Mouse (Mus musculus): Measurements from ENCODE around the gene Cd93. TPM values are rescaled to one million over a fixed set of nuclear protein-coding genes. Genes with fewer than 3 reads are reported as not detected.

The Cd93 gene
- polyA plus RNA-seq, 1 experiment from 2014 or later: 25.8 TPM

- WGBS: 70% methylated on average over 3 of the region's 3 CpGs
- Histone ChIP-seq H3K4me1 (ENCODE audit: control insufficient read depth, insufficient read depth, low read length) (no peaks in the 10 kb centered on the region), H3K27ac (ENCODE audit: low read length) (no peak overlapping the region), H3K4me2 (ENCODE audit: low read depth, low read length) (no peak overlapping the region), H3K36me3 (ENCODE audit: control insufficient read depth, insufficient read depth) (no peaks in the 10 kb centered on the region), H3K27me3 (ENCODE audit: control insufficient read depth, insufficient read depth, low read length) (no peaks in the 10 kb centered on the region), H3K9ac (ENCODE audit: low read length) (no peak overlapping the region), H3K4me3 (ENCODE audit: low read length) (no peak overlapping the region), H3K9me3 (replicated peaks; ENCODE audit: control insufficient read depth, low read length) (no peaks in the 10 kb centered on the region)
- no peak for ATAC-seq (replicated peaks; ENCODE audit: extremely low read depth, insufficient read depth, low FRiP score)
Observed at GRCm38 (mm10) chr2:148446446-148446845, 3.1 kb upstream of the Cd93 start.

GRCm38 (mm10) chr2:148445616-148446015 lies 2.3 kb upstream of the Cd93 start:
- Histone ChIP-seq H3K36me3 (ENCODE audit: control insufficient read depth, insufficient read depth) (no peaks in the 10 kb centered on the region), H3K4me1 (ENCODE audit: control insufficient read depth, insufficient read depth, low read length) (no peaks in the 10 kb centered on the region), H3K9me3 (replicated peaks; ENCODE audit: control insufficient read depth, low read length) (no peaks in the 10 kb centered on the region), H3K4me2 (ENCODE audit: low read depth, low read length) (no peak overlapping the region), H3K9ac (ENCODE audit: low read length) (no peak overlapping the region), H3K27me3 (ENCODE audit: control insufficient read depth, insufficient read depth, low read length) (no peaks in the 10 kb centered on the region), H3K4me3 (ENCODE audit: low read length) (no peak overlapping the region), H3K27ac (ENCODE audit: low read length) (no peak overlapping the region)
- WGBS: 91% methylated on average over 1 of the region's 1 CpGs
- no peak for ATAC-seq (replicated peaks; ENCODE audit: extremely low read depth, insufficient read depth, low FRiP score)

- Histone ChIP-seq H3K4me1 (ENCODE audit: control insufficient read depth, insufficient read depth, low read length) (no peaks in the 10 kb centered on the region), H3K9me3 (replicated peaks; ENCODE audit: control insufficient read depth, low read length) (no peaks in the 10 kb centered on the region), H3K4me3 (ENCODE audit: low read length) (no peak overlapping the region), H3K9ac (ENCODE audit: low read length) (no peak overlapping the region), H3K27ac (ENCODE audit: low read length) (peak overlapping the region; percentile 43), H3K36me3 (ENCODE audit: control insufficient read depth, insufficient read depth) (no peaks in the 10 kb centered on the region), H3K4me2 (ENCODE audit: low read depth, low read length) (no peak overlapping the region), H3K27me3 (ENCODE audit: control insufficient read depth, insufficient read depth, low read length) (no peaks in the 10 kb centered on the region)
- 58% methylated on average over 1 of the region's 1 CpGs for WGBS
- ATAC-seq (replicated peaks; ENCODE audit: extremely low read depth, insufficient read depth, low FRiP score): no peak
Observed at GRCm38 (mm10) chr2:148444472-148444871, 1.1 kb upstream of the Cd93 start.

- 66% methylated on average over 4 of the region's 4 CpGs for WGBS
- H3K27me3 ChIP-seq (ENCODE audit: control insufficient read depth, insufficient read depth, low read length): no peaks in the 10 kb centered on the region
- H3K9ac ChIP-seq (ENCODE audit: low read length): peak overlapping the region; percentile 67
- no peaks in the 10 kb centered on the region for H3K36me3 ChIP-seq (ENCODE audit: control insufficient read depth, insufficient read depth)
- ATAC-seq (replicated peaks; ENCODE audit: extremely low read depth, insufficient read depth, low FRiP score): no peak
- peak overlapping the region; percentile 45 for H3K4me2 ChIP-seq (ENCODE audit: low read depth, low read length)
- peak overlapping the region; percentile 91 for H3K27ac ChIP-seq (ENCODE audit: low read length)
- no peaks in the 10 kb centered on the region for H3K9me3 ChIP-seq (replicated peaks; ENCODE audit: control insufficient read depth, low read length)
- peak overlapping the region; percentile 46 for H3K4me3 ChIP-seq (ENCODE audit: low read length)
- no peaks in the 10 kb centered on the region for H3K4me1 ChIP-seq (ENCODE audit: control insufficient read depth, insufficient read depth, low read length)
Observed at GRCm38 (mm10) chr2:148442710-148443109, 653 bp downstream of the Cd93 start.

- Histone ChIP-seq H3K4me1 (ENCODE audit: control insufficient read depth, insufficient read depth, low read length) (no peaks in the 10 kb centered on the region), H3K27ac (ENCODE audit: low read length) (peak overlapping the region; percentile 91), H3K27me3 (ENCODE audit: control insufficient read depth, insufficient read depth, low read length) (no peaks in the 10 kb centered on the region), H3K36me3 (ENCODE audit: control insufficient read depth, insufficient read depth) (no peaks in the 10 kb centered on the region), H3K9ac (ENCODE audit: low read length) (peak overlapping the region; percentile 67), H3K4me2 (ENCODE audit: low read depth, low read length) (peak overlapping the region; percentile 45), H3K9me3 (replicated peaks; ENCODE audit: control insufficient read depth, low read length) (no peaks in the 10 kb centered on the region), H3K4me3 (ENCODE audit: low read length) (peak overlapping the region; percentile 46)
- 62% methylated on average over 4 of the region's 4 CpGs for WGBS
- no peak for ATAC-seq (replicated peaks; ENCODE audit: extremely low read depth, insufficient read depth, low FRiP score)
Observed at GRCm38 (mm10) chr2:148442172-148442571, 1.2 kb downstream of the Cd93 start.

- H3K9ac ChIP-seq (ENCODE audit: low read length): peak overlapping the region; percentile 67
- H3K36me3 ChIP-seq (ENCODE audit: control insufficient read depth, insufficient read depth): no peaks in the 10 kb centered on the region
- H3K27ac ChIP-seq (ENCODE audit: low read length): peak overlapping the region; percentile 91
- H3K27me3 ChIP-seq (ENCODE audit: control insufficient read depth, insufficient read depth, low read length): no peaks in the 10 kb centered on the region
- 58% methylated on average over 10 of the region's 10 CpGs for WGBS
- peak overlapping the region; percentile 46; the same call in 1 of the 2 replicates for H3K4me2 ChIP-seq (ENCODE audit: low read depth, low read length)
- ATAC-seq (replicated peaks; ENCODE audit: extremely low read depth, insufficient read depth, low FRiP score): no peak
- no peaks in the 10 kb centered on the region for H3K9me3 ChIP-seq (replicated peaks; ENCODE audit: control insufficient read depth, low read length)
- peak overlapping the region; percentile 46 for H3K4me3 ChIP-seq (ENCODE audit: low read length)
- no peaks in the 10 kb centered on the region for H3K4me1 ChIP-seq (ENCODE audit: control insufficient read depth, insufficient read depth, low read length)
Observed at GRCm38 (mm10) chr2:148441421-148441820, 1.9 kb downstream of the Cd93 start.

GRCm38 (mm10) chr2:148439691-148440276 lies 3.6 kb downstream of the Cd93 start:
- Histone ChIP-seq H3K27me3 (ENCODE audit: control insufficient read depth, insufficient read depth, low read length) (no peaks in the 10 kb centered on the region), H3K27ac (ENCODE audit: low read length) (peak overlapping the region; percentile 33; the same call in 1 of the 2 replicates), H3K4me1 (ENCODE audit: control insufficient read depth, insufficient read depth, low read length) (no peaks in the 10 kb centered on the region), H3K4me3 (ENCODE audit: low read length) (peak overlapping the region; percentile 46), H3K4me2 (ENCODE audit: low read depth, low read length) (peak overlapping the region; percentile 46), H3K9ac (ENCODE audit: low read length) (peak overlapping the region; percentile 30), H3K9me3 (replicated peaks; ENCODE audit: control insufficient read depth, low read length) (no peaks in the 10 kb centered on the region), H3K36me3 (ENCODE audit: control insufficient read depth, insufficient read depth) (no peaks in the 10 kb centered on the region)
- ATAC-seq (replicated peaks; ENCODE audit: extremely low read depth, insufficient read depth, low FRiP score): no peak
- 28% methylated on average over 3 of the region's 3 CpGs for WGBS

GRCm38 (mm10) chr2:148436285-148436684 lies 7.1 kb downstream of the Cd93 start:
- 37% methylated on average over 3 of the region's 3 CpGs for whole genome bisulfite sequencing
- Histone ChIP-seq H3K4me2 (ENCODE audit: low read depth, low read length) (peak overlapping the region; percentile 25; the same call in 1 of the 2 replicates), H3K4me3 (ENCODE audit: low read length) (no peak overlapping the region), H3K27ac (ENCODE audit: low read length) (no peak overlapping the region), H3K9me3 (replicated peaks; ENCODE audit: control insufficient read depth, low read length) (no peaks in the 10 kb centered on the region), H3K4me1 (ENCODE audit: control insufficient read depth, insufficient read depth, low read length) (no peaks in the 10 kb centered on the region), H3K36me3 (ENCODE audit: control insufficient read depth, insufficient read depth) (no peaks in the 10 kb centered on the region), H3K9ac (ENCODE audit: low read length) (no peak overlapping the region), H3K27me3 (ENCODE audit: control insufficient read depth, insufficient read depth, low read length) (no peaks in the 10 kb centered on the region)
- no peak for ATAC-seq (replicated peaks; ENCODE audit: extremely low read depth, insufficient read depth, low FRiP score)

GRCm38 (mm10) chr2:148432346-148432745 lies 11.0 kb downstream of the Cd93 start:
- Histone ChIP-seq H3K27ac (ENCODE audit: low read length) (no peak overlapping the region), H3K9ac (ENCODE audit: low read length) (no peak overlapping the region), H3K27me3 (ENCODE audit: control insufficient read depth, insufficient read depth, low read length) (no peaks in the 10 kb centered on the region), H3K4me3 (ENCODE audit: low read length) (no peak overlapping the region), H3K36me3 (ENCODE audit: control insufficient read depth, insufficient read depth) (no peaks in the 10 kb centered on the region), H3K4me1 (ENCODE audit: control insufficient read depth, insufficient read depth, low read length) (no peaks in the 10 kb centered on the region), H3K4me2 (ENCODE audit: low read depth, low read length) (no peak overlapping the region), H3K9me3 (replicated peaks; ENCODE audit: control insufficient read depth, low read length) (no peaks in the 10 kb centered on the region)
- WGBS: 40% methylated on average over 2 of the region's 2 CpGs
- no peak for ATAC-seq (replicated peaks; ENCODE audit: extremely low read depth, insufficient read depth, low FRiP score)
